27 mouse cellular contexts compared by ENCODE assay signal in genomic region chr16:96629623-96630022, GRCm38 (mm10).
"Had no signal": no experiment of that assay in that cellular context is flagged by ENCODE, and none has a peak within 500 bp of the region (broad histone marks: within the 10 kb centered on the region; RNA-seq: fewer than 3 reads in every experiment).

No protein-coding gene starts in this region.

- H3K4me3 ChIP-seq: gastrocnemius, adult 2 months; heart, adult 2 months; heart, embryonic 13.5 days; heart, embryonic 15.5 days; kidney, embryonic 15.5 days; limb, embryonic 13.5 days; liver, embryonic 13.5 days; liver, embryonic 15.5 days had no signal

- ATAC-seq: hindbrain, embryonic 16.5 days; intestine, embryonic 16.5 days; liver, postnatal 0 days had no signal

- H3K9me3 ChIP-seq: heart, embryonic 13.5 days; heart, embryonic 15.5 days; kidney, embryonic 15.5 days; limb, embryonic 13.5 days; liver, embryonic 13.5 days; liver, embryonic 15.5 days had no signal

- H3K27me3 ChIP-seq: heart, embryonic 13.5 days; heart, embryonic 15.5 days; limb, embryonic 13.5 days; liver, embryonic 13.5 days; liver, embryonic 15.5 days had no signal

- H3K4me2 ChIP-seq: heart, embryonic 11.5 days; heart, embryonic 13.5 days; heart, embryonic 15.5 days; hindbrain, embryonic 14.5 days; kidney, embryonic 15.5 days; limb, embryonic 13.5 days; liver, embryonic 11.5 days; liver, embryonic 13.5 days; liver, embryonic 15.5 days had no signal

- H3K27ac ChIP-seq: gastrocnemius, adult 2 months; heart, adult 2 months; heart, embryonic 13.5 days; heart, embryonic 15.5 days; hindbrain, embryonic 14.5 days; kidney, embryonic 15.5 days; limb, embryonic 13.5 days; liver, embryonic 13.5 days; liver, embryonic 15.5 days had no signal

- H3K36me3 ChIP-seq: heart, embryonic 13.5 days; heart, embryonic 15.5 days; kidney, embryonic 15.5 days; limb, embryonic 13.5 days; liver, embryonic 13.5 days; liver, embryonic 15.5 days had no signal

- H3K9ac ChIP-seq: heart, embryonic 13.5 days; heart, embryonic 15.5 days; hindbrain, embryonic 14.5 days; kidney, embryonic 15.5 days; limb, embryonic 13.5 days; liver, embryonic 13.5 days; liver, embryonic 15.5 days; liver, postnatal 0 days had no signal

- DNase-seq: gastrocnemius, adult 2 months; gastrocnemius, postnatal 10 days; gastrocnemius, postnatal 36 days; heart, adult 11 months; heart, adult 2 months; heart, postnatal 14 days; heart, postnatal 36 days; kidney, adult 11 months; kidney, adult 2 months; kidney, adult 9 months; kidney, postnatal 10 days; kidney, postnatal 25 days; layer of hippocampus, adult 9-11 months; left cerebral cortex, postnatal 4 days; liver; liver, embryonic 13.5 days; liver, postnatal 0 days had no signal

- H3K4me1 ChIP-seq: heart, embryonic 13.5 days; heart, embryonic 15.5 days; kidney, embryonic 15.5 days; liver, embryonic 13.5 days; liver, embryonic 15.5 days had no signal
